Mouse (Mus musculus) central nervous system, embryonic 14 days (tissue): ENCODE data around the gene Svs3a. TPM values are rescaled to one million over a fixed set of nuclear protein-coding genes. Genes with fewer than 3 reads are reported as not detected.

Experiments
- polyA plus RNA-seq: library from polyadenylated mRNA; depleted of rRNA; stranded (reverse); fragments of >200 nt; gene quantifications from 2 replicates; pipeline ENCODE4 v1.2.3, GENCODE M21; 2012; rRNA removed

The Svs3a gene
- polyA plus RNA-seq, result not detected in 2 replicates

GRCm38 (mm10) chr2:164288968-164289367, at the start of gene Svs3a:
Gene Svs3a, plus strand, starts transcription at chr2:164289268.

GRCm38 (mm10) chr2:164256540-164256939, 32.5 kb upstream of the Svs3a start, which contains the start of gene Svs3b:
Gene Svs3b, minus strand, starts transcription at chr2:164256640.

GRCm38 (mm10) chr2:164278359-164278758, 10.7 kb upstream of the Svs3a start, which contains the start of gene Svs4:
Gene Svs4, minus strand, starts transcription at chr2:164278459.

GRCm38 (mm10) chr2:164316451-164316850, 27.4 kb downstream of the Svs3a start, which contains the start of gene Svs6:
Gene Svs6, plus strand, starts transcription at chr2:164316751.

GRCm38 (mm10) chr2:164332440-164332839, 43.4 kb downstream of the Svs3a start, which contains the start of gene Svs5:
Gene Svs5, plus strand, starts transcription at chr2:164332740.

Other genes with a start within 250 kb of the Svs3a start
- 20.1 and 23.7 TPM in 2 replicates for gene Stk4, start 218.9 kb upstream of the Svs3a start, polyA plus RNA-seq
- 31.5 and 36.4 TPM in 2 replicates for gene Tomm34, start 218.1 kb upstream of the Svs3a start, polyA plus RNA-seq
- 0.68 and 1.5 TPM in 2 replicates for gene Kcns1, start 118.2 kb upstream of the Svs3a start, polyA plus RNA-seq
- gene Wfdc5, start 106.5 kb upstream of the Svs3a start, polyA plus RNA-seq, result not detected in 2 replicates
- not detected in 2 replicates for gene Wfdc12, start 98.7 kb upstream of the Svs3a start, polyA plus RNA-seq
- gene Wfdc15a, start 89.1 kb upstream of the Svs3a start, polyA plus RNA-seq, result not detected in 2 replicates
- gene Wfdc15b, start 67.6 kb upstream of the Svs3a start, polyA plus RNA-seq, result not detected in 2 replicates
- not detected in 2 replicates for gene Svs2, start 50.8 kb upstream of the Svs3a start, polyA plus RNA-seq
- not detected in 2 replicates for gene Svs3b, start 32.6 kb upstream of the Svs3a start, polyA plus RNA-seq
- not detected in 2 replicates for gene Svs4, start 10.8 kb upstream of the Svs3a start, polyA plus RNA-seq
- not detected in 2 replicates for gene Svs6, start 27.5 kb downstream of the Svs3a start, polyA plus RNA-seq
- gene Svs5, start 43.5 kb downstream of the Svs3a start, polyA plus RNA-seq, result not detected in 2 replicates
- 0.16 and 1.3 TPM in 2 replicates for gene Slpi, start 99.8 kb downstream of the Svs3a start, polyA plus RNA-seq
- 0.17 and 0.74 TPM in 2 replicates for gene Rbpjl, start 113.9 kb downstream of the Svs3a start, polyA plus RNA-seq
- 14.9 and 118 TPM in 2 replicates for gene Matn4, start 115.9 kb downstream of the Svs3a start, polyA plus RNA-seq
- 3.3 and 8.2 TPM in 2 replicates for gene Sdc4, start 154.6 kb downstream of the Svs3a start, polyA plus RNA-seq
- 53.1 and 56.8 TPM in 2 replicates for gene Sys1, start 167.7 kb downstream of the Svs3a start, polyA plus RNA-seq
- 10.3 and 10.7 TPM in 2 replicates for gene Gm20458, start 171.7 kb downstream of the Svs3a start, polyA plus RNA-seq
- not detected in 2 replicates for gene Trp53tg5, start 184.5 kb downstream of the Svs3a start, polyA plus RNA-seq
- gene Dbndd2, start 196.8 kb downstream of the Svs3a start, polyA plus RNA-seq, result 9.6 and 11.6 TPM in 2 replicates
- gene Pigt, start 208.3 kb downstream of the Svs3a start, polyA plus RNA-seq, result 82.2 and 101 TPM in 2 replicates